33 mouse cellular contexts compared by ENCODE assay signal in the genomic region with DNA sequence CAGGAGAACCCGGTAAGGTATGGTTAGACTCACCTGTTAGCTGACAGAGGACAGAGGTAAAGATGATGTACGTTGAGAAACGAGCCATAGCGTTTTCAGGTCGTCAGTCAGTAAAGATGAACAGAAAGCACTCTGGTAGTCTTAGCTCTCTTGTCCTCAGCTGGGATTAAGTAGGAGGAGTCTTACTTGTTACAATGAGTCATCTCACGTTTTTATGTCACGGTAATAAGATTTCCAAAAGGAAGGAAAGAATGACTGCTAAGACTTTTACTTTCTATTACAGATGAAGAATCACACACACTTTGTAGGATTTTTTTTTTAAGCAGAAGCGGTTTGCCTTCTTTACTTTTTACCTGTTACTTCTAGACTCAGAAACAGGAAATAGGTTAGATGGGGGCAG. TPM values are rescaled to one million over a fixed set of nuclear protein-coding genes. Genes with fewer than 3 reads are reported as not detected.
DNase-seq lines count a peak whose midpoint lies in the region; ATAC-seq and TF ChIP-seq lines count a peak whose summit lies in the region.
"Had no signal": no experiment of that assay in that cellular context is flagged by ENCODE, and none has a peak within 500 bp of the region (broad histone marks: within the 10 kb centered on the region; RNA-seq: fewer than 3 reads in every experiment).

No protein-coding gene starts in this region.

- TF ChIP-seq EP300 in lung, postnatal 0 days (IDR thresholded peaks at IDR 0.05): no peak

- no peak for TF ChIP-seq CTCF in layer of hippocampus, adult 2 months (conservative IDR thresholded peaks at IDR 0.05)
- no peak for TF ChIP-seq CTCF in lung, postnatal 0 days (IDR thresholded peaks at IDR 0.05)

- no peaks in the 10 kb centered on the region for H3K27me3 ChIP-seq in lung, postnatal 0 days (replicated peaks; ENCODE audit: insufficient read depth, low read length)
- H3K27me3 ChIP-seq: embryonic facial prominence, embryonic 13.5 days; heart, embryonic 12.5 days; limb, embryonic 15.5 days; lung, embryonic 15.5 days had no signal

- no peak overlapping the region for H3K27ac ChIP-seq in layer of hippocampus, adult 2 months
- H3K27ac ChIP-seq in lung, postnatal 0 days (ENCODE audit: low read length): no peak overlapping the region
- H3K27ac ChIP-seq: embryonic facial prominence, embryonic 13.5 days; hindbrain, postnatal 0 days; limb, embryonic 15.5 days; liver, embryonic 14.5 days; lung, embryonic 15.5 days had no signal

- H3K9ac ChIP-seq in lung, postnatal 0 days (replicated peaks; ENCODE audit: low read depth): no peak overlapping the region
- H3K9ac ChIP-seq: embryonic facial prominence, embryonic 13.5 days; heart, embryonic 12.5 days; limb, embryonic 15.5 days; liver, embryonic 14.5 days; lung, embryonic 15.5 days had no signal

- DNase-seq in heart, adult 11 months: peak; percentile 44
- no peak for DNase-seq in heart, postnatal 36 days
- no peak for DNase-seq in embryo, embryonic 10.5 days (ENCODE audit: low spot score)
- no peak for DNase-seq in layer of hippocampus, adult 2 months (ENCODE audit: low spot score in 2 of 2)
- DNase-seq in lung, postnatal 0 days (ENCODE audit: low spot score): no peak
- DNase-seq: adrenal gland, postnatal 14 days; cerebellum, adult 11 months; cerebellum, postnatal 14 days; embryo, embryonic 11 days; gastrocnemius, postnatal 10 days; heart, adult 18-20 months; heart, postnatal 10 days; kidney, adult 11 months; left cerebral cortex, postnatal 4 days; midbrain, embryonic 14.5 days; right cerebral cortex, adult 18-20 months; thymus, postnatal 14 days had no signal

- no peaks in the 10 kb centered on the region for H3K9me3 ChIP-seq in lung, postnatal 0 days (ENCODE audit: low read length)
- H3K9me3 ChIP-seq: embryonic facial prominence, embryonic 13.5 days; heart, embryonic 12.5 days; limb, embryonic 15.5 days; lung, embryonic 15.5 days had no signal

- no peaks in the 10 kb centered on the region for H3K36me3 ChIP-seq in lung, postnatal 0 days (ENCODE audit: insufficient read depth, low read length)
- H3K36me3 ChIP-seq: embryonic facial prominence, embryonic 13.5 days; heart, embryonic 12.5 days; limb, embryonic 15.5 days; lung, embryonic 15.5 days had no signal

- no peak overlapping the region for H3K4me3 ChIP-seq in layer of hippocampus, adult 2 months
- H3K4me3 ChIP-seq in lung, postnatal 0 days (ENCODE audit: low read depth, low read length): no peak overlapping the region
- H3K4me3 ChIP-seq: embryonic facial prominence, embryonic 13.5 days; erythroblast, embryonic 14.5 days; heart, embryonic 12.5 days; limb, embryonic 15.5 days; lung, embryonic 15.5 days had no signal

- 67% methylated on average over 8 of the region's 8 CpGs for WGBS in lung, postnatal 0 days

- H3K4me1 ChIP-seq in lung, postnatal 0 days (ENCODE audit: insufficient read depth, low read depth, low read length): no peaks in the 10 kb centered on the region
- H3K4me1 ChIP-seq: embryonic facial prominence, embryonic 13.5 days; heart, embryonic 12.5 days; limb, embryonic 15.5 days; lung, embryonic 15.5 days had no signal

- intact Hi-C loops in heart, postnatal 36 days (cut with DNase I): no loop called here

- no peak overlapping the region for H3K4me2 ChIP-seq in lung, postnatal 0 days (replicated peaks; ENCODE audit: low read depth, low read length)
- H3K4me2 ChIP-seq: embryonic facial prominence, embryonic 13.5 days; heart, embryonic 12.5 days; limb, embryonic 15.5 days; lung, embryonic 15.5 days had no signal

- ATAC-seq in CD4-positive, CD25-positive, alpha-beta regulatory T cell, adult 4 months: peak; percentile 95
- 0 out of 2 replicates have a peak, but pooled peaks have one; percentile 18 for ATAC-seq in granulocyte monocyte progenitor cell, adult 5-6 weeks (replicated peaks; ENCODE audit: poor library complexity, severe bottlenecking)
- ATAC-seq in neutrophil, adult 5-6 weeks (ENCODE audit: extremely low read depth, insufficient number of reproducible peaks, low FRiP score, poor library complexity, severe bottlenecking): peak; percentile 62; the same call in 1 of the 2 replicates
- ATAC-seq in lung, postnatal 0 days: no peak
- ATAC-seq: forebrain, embryonic 14.5 days; hindbrain, postnatal 0 days had no signal

RNA-seq across cellular contexts. Expression of a gene that starts 4.0 kb away (rescaled TPM):
- under 1 TPM; 0.28 to 0.38 TPM for total RNA-seq in heart, postnatal 36 days (2021)
- polyA plus RNA-seq in CD4-positive, CD25-positive, alpha-beta regulatory T cell, adult 4 months (2017; shearing (Covaris generic)): 10 to 100 TPM; 12.5 to 13.1 TPM
- total RNA-seq in granulocyte monocyte progenitor cell, adult 5-6 weeks (2014; fragmentation: Nextera tagmentation): 0.64 TPM in 1 of 2 replicates, not detected in the other
- 0.69 TPM in 1 of 2 replicates, not detected in the other for total RNA-seq in granulocyte monocyte progenitor cell, adult 5-6 weeks (2017)
- 28.2 and 29.0 TPM in 2 replicates for total RNA-seq in neutrophil, adult 5-6 weeks (2017)
- total RNA-seq in layer of hippocampus, adult 2 months (2021): not detected
- polyA plus RNA-seq in lung, postnatal 0 days (2015; fragmentation: Nextera tagmentation; extraction: Ambion mirVana): 0.55 and 0.56 TPM in 2 replicates
- total RNA-seq: hindbrain, postnatal 0 days; layer of hippocampus, postnatal 14 days; left cerebral cortex, postnatal 4 days had no signal
- polyA plus RNA-seq: embryonic facial prominence, embryonic 13.5 days; erythroblast, embryonic 14.5 days; forebrain, embryonic 14.5 days; heart, embryonic 12.5 days; hindbrain, embryonic 11.5 days; hindbrain, postnatal 0 days; kidney, embryonic 16.5 days; neural tube, embryonic 14.5 days had no signal

RNA-seq across cellular contexts. Expression of a gene that starts 33.0 kb away (rescaled TPM):
- total RNA-seq in heart, postnatal 36 days (2021): 1 to 10 TPM; 2.4 to 2.7 TPM
- 100 to 1,000 TPM; 451 to 548 TPM for polyA plus RNA-seq in CD4-positive, CD25-positive, alpha-beta regulatory T cell, adult 4 months (2017; shearing (Covaris generic))
- 167 and 179 TPM in 2 replicates for total RNA-seq in granulocyte monocyte progenitor cell, adult 5-6 weeks (2014; fragmentation: Nextera tagmentation)
- 138 and 170 TPM in 2 replicates for total RNA-seq in granulocyte monocyte progenitor cell, adult 5-6 weeks (2017)
- total RNA-seq in neutrophil, adult 5-6 weeks (2017): 110 and 113 TPM in 2 replicates
- not detected for total RNA-seq in layer of hippocampus, adult 2 months (2021)
- polyA plus RNA-seq in lung, postnatal 0 days (2015; fragmentation: Nextera tagmentation; extraction: Ambion mirVana): 11.0 and 11.7 TPM in 2 replicates
- total RNA-seq: layer of hippocampus, postnatal 14 days had no signal
- polyA plus RNA-seq: erythroblast, embryonic 14.5 days had no signal

RNA-seq across cellular contexts. Expression of a gene that starts 41.6 kb away (rescaled TPM):
- total RNA-seq in heart, postnatal 36 days (2021): under 1 TPM; 0.19 to 0.38 TPM
- 100 to 1,000 TPM in 1 of 2 experiments, 10 to 100 TPM in 1; 52.9 to 159 TPM for polyA plus RNA-seq in CD4-positive, CD25-positive, alpha-beta regulatory T cell, adult 4 months (2017; shearing (Covaris generic))
- 19.8 and 22.0 TPM in 2 replicates for total RNA-seq in granulocyte monocyte progenitor cell, adult 5-6 weeks (2014; fragmentation: Nextera tagmentation)
- 22.3 and 29.9 TPM in 2 replicates for total RNA-seq in granulocyte monocyte progenitor cell, adult 5-6 weeks (2017)
- total RNA-seq in neutrophil, adult 5-6 weeks (2017): 83.9 and 87.7 TPM in 2 replicates
- total RNA-seq in layer of hippocampus, adult 2 months (2021): not detected
- polyA plus RNA-seq in lung, postnatal 0 days (2015; fragmentation: Nextera tagmentation; extraction: Ambion mirVana): 0.55 and 0.84 TPM in 2 replicates
- total RNA-seq: layer of hippocampus, postnatal 14 days had no signal
- polyA plus RNA-seq: forebrain, embryonic 14.5 days; hindbrain, embryonic 11.5 days; hindbrain, postnatal 0 days; midbrain, embryonic 14.5 days; neural tube, embryonic 14.5 days; stomach, embryonic 14.5 days had no signal

Comparison
In these comparisons a context has a peak if more than half of its experiments do, and no peak if none do; other contexts are left out.
1. RNA of a gene that starts 4.0 kb away (total RNA-seq): 28.2 to 29.0 TPM in neutrophil, adult 5-6 weeks; 0.64 to 0.69 TPM in granulocyte monocyte progenitor cell, adult 5-6 weeks, 0.28 to 0.38 TPM in heart, postnatal 36 days and not detected in layer of hippocampus, adult 2 months; every median in the first group is over 10 times any median in the second.
2. RNA of a gene that starts 33.0 kb away (total RNA-seq): 138 to 179 TPM in granulocyte monocyte progenitor cell, adult 5-6 weeks and 110 to 113 TPM in neutrophil, adult 5-6 weeks; 2.4 to 2.7 TPM in heart, postnatal 36 days and not detected in layer of hippocampus, adult 2 months; every median in the first group is over 10 times any median in the second.
3. RNA of a gene that starts 41.6 kb away (total RNA-seq): 83.9 to 87.7 TPM in neutrophil, adult 5-6 weeks and 19.8 to 29.9 TPM in granulocyte monocyte progenitor cell, adult 5-6 weeks; 0.19 to 0.38 TPM in heart, postnatal 36 days and not detected in layer of hippocampus, adult 2 months; every median in the first group is over 10 times any median in the second.